Mouse (Mus musculus): ENCODE results near the gene Mcts1. TPM values are rescaled to one million over a fixed set of nuclear protein-coding genes. Genes with fewer than 3 reads are reported as not detected.
A peak's percentile ranks its signal among the peaks of the same experiment; 100 is the strongest.

Gene Mcts1
- polyA plus RNA-seq (2015; fragmentation: Nextera tagmentation; extraction: Ambion mirVana): 51.4 and 56.1 TPM in 2 replicates

DNA sequence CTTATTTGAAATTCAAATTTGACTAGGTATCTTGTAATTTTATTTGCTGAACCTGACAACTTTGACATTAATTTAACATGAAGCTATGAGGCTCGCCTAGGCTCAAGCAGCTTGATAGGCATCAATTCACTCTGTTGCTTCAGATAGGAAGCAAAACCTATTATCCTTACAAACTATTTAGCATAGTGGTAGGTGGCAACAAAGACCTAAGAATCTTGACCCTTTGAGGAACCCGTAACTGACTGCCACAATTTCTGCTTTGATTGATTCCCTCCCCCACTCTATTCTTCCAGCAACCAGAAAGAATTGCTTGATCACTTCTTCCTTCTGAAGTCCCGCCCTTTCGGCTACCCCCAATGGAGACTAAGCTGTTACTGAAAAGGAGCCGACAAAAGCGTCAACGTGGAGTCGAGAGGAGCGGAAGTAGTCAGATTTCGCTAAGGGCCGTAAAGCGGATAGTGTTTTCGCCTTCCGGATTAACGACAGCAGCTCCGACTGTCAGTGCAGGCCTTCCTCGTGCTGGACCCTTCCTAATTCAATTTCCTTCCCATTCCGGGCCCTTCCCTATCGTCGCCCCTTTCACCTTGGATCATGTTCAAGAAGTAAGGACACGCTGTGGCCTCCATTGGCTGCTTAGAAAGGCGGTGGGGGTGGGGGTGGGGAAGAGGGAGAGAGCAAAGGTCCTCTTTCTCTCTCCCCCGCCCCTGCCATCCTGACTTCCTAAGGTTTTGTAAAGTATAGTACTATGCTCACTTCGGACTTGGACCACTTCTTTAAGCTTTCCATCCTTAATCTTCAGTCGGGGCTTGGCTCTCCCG is at the start of gene Mcts1:
Gene Mcts1 (plus strand): TSS at position 402 of the 818 bp plus-strand sequence.
- Histone ChIP-seq H3K4me1 (no peaks in the 10 kb centered on the region), H3K4me2 (peak within 1 kb of the TSS; percentile 72), H3K36me3 (0 out of 2 replicates have a peak, but pooled peaks cover 2% of the 10 kb centered on the region), H3K9me3 (no peaks in the 10 kb centered on the region), H3K9ac (peak within 1 kb of the TSS; percentile 79), H3K4me3 (peak within 1 kb of the TSS; percentile 62), H3K27ac (replicated peaks) (peak within 1 kb of the TSS; percentile 86), H3K27me3 (replicated peaks) (no peaks in the 10 kb centered on the region)
- ATAC-seq (ENCODE audit: extremely low read depth, insufficient number of reproducible peaks, low FRiP score, low TSS enrichment): no peak; the same call in 1 of the 2 replicates
- WGBS: 11% methylated on average over 26 of the region's 26 CpGs

DNA sequence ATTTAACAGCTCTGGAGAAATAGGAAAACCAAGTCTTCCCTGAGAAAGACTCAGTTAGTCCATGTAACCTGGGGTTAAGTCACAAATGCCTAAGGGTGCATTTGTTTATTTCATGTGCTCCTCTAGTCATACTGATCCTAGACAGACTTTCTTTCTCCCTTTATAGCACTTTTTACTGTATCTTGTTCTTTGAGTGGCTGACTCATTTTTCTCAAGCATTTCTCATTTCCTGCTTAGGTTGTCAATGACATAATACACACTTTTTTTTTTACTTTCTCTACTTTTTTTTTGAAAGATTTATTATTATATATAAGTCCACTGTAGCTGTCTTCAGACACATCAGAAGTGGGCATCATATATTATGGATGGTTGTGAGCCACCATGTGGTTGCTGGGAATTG is 47.1 kb upstream of the Mcts1 start:
- Histone ChIP-seq H3K4me3 (no peak overlapping the region), H3K4me1 (no peaks in the 10 kb centered on the region), H3K27me3 (replicated peaks) (no peaks in the 10 kb centered on the region), H3K9me3 (no peaks in the 10 kb centered on the region), H3K36me3 (peaks cover 23% of the 10 kb centered on the region), H3K4me2 (no peak overlapping the region), H3K9ac (no peak overlapping the region), H3K27ac (replicated peaks) (no peak overlapping the region)
- ATAC-seq (ENCODE audit: extremely low read depth, insufficient number of reproducible peaks, low FRiP score, low TSS enrichment): no peak

DNA sequence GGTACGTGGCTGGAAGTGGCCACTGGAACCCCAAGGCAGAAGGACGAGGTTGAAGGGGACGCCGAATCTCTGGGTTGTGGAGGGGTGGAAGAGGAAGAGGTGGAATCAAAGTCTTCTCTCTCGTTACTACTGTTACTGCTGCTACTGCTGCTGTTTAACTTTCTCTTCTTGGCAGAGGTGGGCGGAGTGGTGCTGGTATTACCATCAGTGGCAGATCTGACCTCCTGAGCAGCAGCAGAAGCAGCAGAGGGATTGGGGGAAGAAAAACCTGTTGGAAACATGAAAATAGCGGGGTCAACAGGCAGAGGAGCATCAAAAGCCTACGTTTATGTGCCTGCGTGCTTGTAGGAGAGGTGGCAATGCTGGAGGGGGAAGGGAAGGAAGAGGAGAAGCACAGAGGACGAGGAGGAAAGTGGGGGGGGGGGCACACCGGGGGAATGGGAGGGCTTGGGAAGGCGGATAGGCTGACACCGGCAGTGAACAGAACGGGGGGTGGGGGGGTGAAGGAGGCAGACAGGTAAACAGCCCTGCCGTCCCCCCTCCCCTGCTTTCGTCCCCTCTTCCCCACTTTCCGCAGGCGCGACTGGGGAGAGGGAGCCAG is 36.3 kb upstream of the Mcts1 start:
- Histone ChIP-seq H3K27me3 (replicated peaks) (no peaks in the 10 kb centered on the region), H3K4me2 (peak overlapping the region; percentile 75), H3K4me1 (peaks cover 6% of the 10 kb centered on the region), H3K9me3 (no peaks in the 10 kb centered on the region), H3K27ac (replicated peaks) (peak overlapping the region; percentile 96), H3K4me3 (peak overlapping the region; percentile 62), H3K36me3 (peaks cover 23% of the 10 kb centered on the region), H3K9ac (peak overlapping the region; percentile 85)
- no peak for ATAC-seq (ENCODE audit: extremely low read depth, insufficient number of reproducible peaks, low FRiP score, low TSS enrichment)
- 9% methylated on average over 10 of the region's 19 CpGs for WGBS

DNA sequence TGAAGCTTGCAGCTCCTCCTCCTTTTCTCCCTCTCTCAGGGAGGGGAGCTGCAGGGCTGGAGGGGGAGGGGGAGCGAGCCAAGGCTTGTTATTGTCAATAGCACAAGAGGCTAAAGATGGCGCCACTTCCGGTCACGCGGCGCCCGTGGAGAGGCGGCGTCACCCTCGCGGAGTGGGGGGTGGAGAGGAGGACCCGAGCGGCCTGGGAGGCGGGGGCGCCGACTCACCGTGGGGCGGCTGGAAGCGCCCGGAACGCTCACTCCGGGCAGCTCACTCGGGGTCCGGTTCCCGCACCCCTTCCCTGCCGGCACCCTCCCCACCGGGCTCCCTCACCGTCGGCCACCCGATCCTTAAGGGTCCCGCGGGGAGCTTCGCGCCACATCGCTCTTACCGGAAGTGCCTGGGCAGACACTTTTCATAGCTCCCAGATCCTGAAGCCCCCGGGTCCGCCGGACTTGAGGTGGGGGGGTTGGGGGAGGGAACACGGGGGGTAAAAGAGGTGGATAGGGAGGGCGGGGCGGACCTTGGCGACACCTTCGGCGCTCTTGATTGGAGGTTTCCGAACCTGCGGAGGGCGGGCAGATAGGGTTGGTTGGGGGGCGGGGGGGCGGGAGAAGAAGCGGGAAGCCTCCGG is 35.7 kb upstream of the Mcts1 start:
- peak overlapping the region; percentile 85 for H3K9ac ChIP-seq
- no peaks in the 10 kb centered on the region for H3K9me3 ChIP-seq
- peaks cover 17% of the 10 kb centered on the region for H3K36me3 ChIP-seq
- peak; percentile 88 for ATAC-seq (ENCODE audit: extremely low read depth, insufficient number of reproducible peaks, low FRiP score, low TSS enrichment)
- H3K27ac ChIP-seq (replicated peaks): peak overlapping the region; percentile 96
- 3% methylated on average over 5 of the region's 52 CpGs for WGBS
- peaks cover 6% of the 10 kb centered on the region for H3K4me1 ChIP-seq
- H3K4me3 ChIP-seq: peak overlapping the region; percentile 62
- H3K27me3 ChIP-seq (replicated peaks): no peaks in the 10 kb centered on the region
- H3K4me2 ChIP-seq: peak overlapping the region; percentile 75

DNA sequence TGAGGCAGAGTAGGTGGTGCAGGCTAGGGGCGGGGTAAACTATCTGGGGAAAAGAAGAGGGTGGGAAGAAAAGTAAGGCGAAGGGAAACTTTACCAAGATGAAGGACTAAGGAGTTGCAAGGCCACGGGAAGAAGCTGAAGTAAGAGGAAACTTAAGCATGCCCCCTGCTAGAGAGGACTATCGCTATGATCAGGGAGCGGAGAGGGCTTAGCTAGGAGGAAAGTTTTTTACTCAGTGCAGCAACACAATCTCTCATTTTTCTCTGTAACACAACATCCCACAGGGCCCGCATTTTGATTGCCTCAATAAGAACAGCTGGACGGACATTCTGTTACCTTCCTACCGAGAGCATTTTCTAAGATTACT is 35.2 kb upstream of the Mcts1 start:
- no peaks in the 10 kb centered on the region for H3K27me3 ChIP-seq (replicated peaks)
- peaks cover 12% of the 10 kb centered on the region for H3K36me3 ChIP-seq
- peak overlapping the region; percentile 96 for H3K27ac ChIP-seq (replicated peaks)
- peaks cover 6% of the 10 kb centered on the region for H3K4me1 ChIP-seq
- H3K4me2 ChIP-seq: peak overlapping the region; percentile 75
- peak overlapping the region; percentile 62 for H3K4me3 ChIP-seq
- peak overlapping the region; percentile 81 for H3K9ac ChIP-seq
- WGBS: 14% methylated on average over 7 of the region's 8 CpGs
- no peak for ATAC-seq (ENCODE audit: extremely low read depth, insufficient number of reproducible peaks, low FRiP score, low TSS enrichment)
- no peaks in the 10 kb centered on the region for H3K9me3 ChIP-seq

DNA sequence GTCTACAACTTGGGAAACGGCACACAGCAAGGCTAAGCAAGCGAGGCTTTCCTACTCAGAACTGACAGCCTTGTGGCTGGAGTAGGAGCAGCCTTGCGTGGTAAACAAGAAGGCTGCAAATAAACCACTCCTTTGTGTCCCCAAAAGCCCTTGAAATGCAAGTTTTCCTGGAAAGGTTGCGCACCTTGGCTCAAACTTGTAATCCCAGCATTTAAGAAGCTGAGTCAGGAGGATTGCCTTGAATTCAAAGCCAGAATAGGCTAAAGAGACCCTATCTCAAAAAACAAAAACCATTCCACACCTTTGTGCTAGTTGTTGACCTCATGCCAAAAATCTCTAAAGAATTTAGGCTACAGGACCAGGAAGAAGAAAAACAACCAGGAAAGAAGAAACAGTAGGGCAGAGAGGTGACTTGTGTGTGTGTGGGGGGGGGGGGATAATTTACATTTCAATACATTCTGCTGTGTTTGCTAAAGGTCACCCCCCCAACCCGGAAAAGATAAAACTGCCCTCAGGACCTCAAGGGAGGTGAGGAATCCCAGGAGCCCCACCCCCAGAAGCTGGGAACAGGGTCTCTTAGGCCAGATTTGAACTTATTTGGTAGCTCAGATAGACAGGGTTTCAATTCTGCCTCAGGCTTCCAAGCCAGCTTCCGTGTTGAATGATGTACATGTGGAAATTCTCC is 33.7 kb upstream of the Mcts1 start:
- Histone ChIP-seq H3K4me2 (no peak overlapping the region), H3K36me3 (no peaks in the 10 kb centered on the region), H3K9ac (no peak overlapping the region), H3K27ac (replicated peaks) (peak overlapping the region; percentile 48; the same call in 1 of the 2 replicates), H3K9me3 (no peaks in the 10 kb centered on the region), H3K4me3 (no peak overlapping the region), H3K4me1 (peaks cover 8% of the 10 kb centered on the region), H3K27me3 (replicated peaks) (no peaks in the 10 kb centered on the region)
- WGBS: 62% methylated on average over 6 of the region's 6 CpGs
- ATAC-seq (ENCODE audit: extremely low read depth, insufficient number of reproducible peaks, low FRiP score, low TSS enrichment): no peak

DNA sequence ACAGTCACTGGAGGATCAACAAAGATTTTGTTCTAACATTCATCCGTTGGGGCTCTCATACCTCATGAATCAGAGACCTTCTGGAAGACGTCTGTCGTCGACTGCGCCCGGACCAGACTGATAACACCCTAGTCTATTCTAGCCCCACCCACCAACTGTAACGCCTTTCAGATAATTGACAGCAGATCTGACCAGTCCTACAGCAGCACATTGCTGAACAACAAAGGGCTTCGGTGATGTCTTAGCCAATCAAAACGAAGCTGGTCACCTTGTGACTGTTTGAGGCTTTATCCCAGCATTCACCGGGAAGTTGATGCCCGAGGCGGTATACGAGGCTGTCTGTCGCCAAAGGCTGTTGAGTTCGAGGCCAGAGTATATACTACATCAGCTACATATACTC is 24.3 kb upstream of the Mcts1 start, which contains the start of gene Cul4b:
Gene Cul4b (minus strand): TSS at position 119 of the 400 bp plus-strand sequence.
- peak within 1 kb of the TSS; percentile 42 for H3K4me2 ChIP-seq
- H3K4me3 ChIP-seq: peak within 1 kb of the TSS; percentile 33
- H3K9ac ChIP-seq: no peak within 1 kb of the TSS
- H3K9me3 ChIP-seq: no peaks in the 10 kb centered on the region
- H3K4me1 ChIP-seq: 0 out of 2 replicates have a peak, but pooled peaks cover 2% of the 10 kb centered on the region
- no peaks in the 10 kb centered on the region for H3K36me3 ChIP-seq
- 57% methylated on average over 15 of the region's 15 CpGs for WGBS
- 0 out of 2 replicates have a peak, but pooled peaks have one; percentile 66 for ATAC-seq (ENCODE audit: extremely low read depth, insufficient number of reproducible peaks, low FRiP score, low TSS enrichment)
- H3K27me3 ChIP-seq (replicated peaks): no peaks in the 10 kb centered on the region
- H3K27ac ChIP-seq (replicated peaks): peak within 1 kb of the TSS; percentile 28; the same call in 1 of the 2 replicates

DNA sequence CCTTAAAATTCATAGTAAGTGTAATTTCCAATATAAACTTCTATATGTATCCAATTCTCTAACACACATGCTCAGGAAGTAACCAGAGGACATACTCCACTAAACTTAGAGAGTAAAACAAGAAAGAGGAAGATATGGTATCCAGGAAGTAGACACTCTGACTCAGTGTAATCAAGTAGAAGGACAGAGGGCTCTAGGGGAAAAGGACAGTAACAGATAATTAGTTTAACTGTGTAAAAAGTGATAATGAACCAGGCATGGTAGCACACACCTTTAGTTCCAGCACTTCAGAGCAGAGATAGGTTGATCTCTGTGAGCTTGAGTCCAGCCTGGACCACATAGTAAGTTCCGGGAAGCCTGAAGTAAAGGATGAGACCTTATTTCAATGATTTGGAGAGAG is 19.2 kb upstream of the Mcts1 start:
- Histone ChIP-seq H3K27ac (replicated peaks) (no peak overlapping the region), H3K36me3 (no peaks in the 10 kb centered on the region), H3K9me3 (no peaks in the 10 kb centered on the region), H3K4me2 (no peak overlapping the region), H3K4me1 (no peaks in the 10 kb centered on the region), H3K9ac (no peak overlapping the region), H3K27me3 (replicated peaks) (no peaks in the 10 kb centered on the region), H3K4me3 (no peak overlapping the region)
- 83% methylated on average over 1 of the region's 1 CpGs for WGBS
- no peak for ATAC-seq (ENCODE audit: extremely low read depth, insufficient number of reproducible peaks, low FRiP score, low TSS enrichment)

DNA sequence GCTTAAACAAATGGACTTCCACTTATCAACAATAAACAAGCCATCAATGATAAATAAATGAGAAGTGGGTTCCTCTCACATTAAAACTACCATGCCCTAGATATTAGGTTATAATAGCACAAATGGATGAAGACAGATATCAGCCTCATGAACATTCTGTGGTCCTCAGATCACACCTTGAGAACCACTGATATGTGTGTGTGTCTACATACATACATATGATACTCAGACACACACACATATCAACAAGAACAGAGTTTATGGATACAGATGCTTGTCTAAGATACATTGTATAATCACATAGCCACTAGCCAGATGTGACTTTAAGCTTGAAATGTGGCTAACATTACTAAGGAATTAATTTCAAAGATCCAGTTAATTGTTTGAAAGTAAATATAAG is 17.1 kb upstream of the Mcts1 start:
- no peak overlapping the region for H3K9ac ChIP-seq
- H3K27me3 ChIP-seq (replicated peaks): no peaks in the 10 kb centered on the region
- H3K27ac ChIP-seq (replicated peaks): no peak overlapping the region
- H3K4me2 ChIP-seq: no peak overlapping the region
- no peaks in the 10 kb centered on the region for H3K36me3 ChIP-seq
- H3K4me1 ChIP-seq: no peaks in the 10 kb centered on the region
- no peak overlapping the region for H3K4me3 ChIP-seq
- no peaks in the 10 kb centered on the region for H3K9me3 ChIP-seq
- ATAC-seq (ENCODE audit: extremely low read depth, insufficient number of reproducible peaks, low FRiP score, low TSS enrichment): no peak

DNA sequence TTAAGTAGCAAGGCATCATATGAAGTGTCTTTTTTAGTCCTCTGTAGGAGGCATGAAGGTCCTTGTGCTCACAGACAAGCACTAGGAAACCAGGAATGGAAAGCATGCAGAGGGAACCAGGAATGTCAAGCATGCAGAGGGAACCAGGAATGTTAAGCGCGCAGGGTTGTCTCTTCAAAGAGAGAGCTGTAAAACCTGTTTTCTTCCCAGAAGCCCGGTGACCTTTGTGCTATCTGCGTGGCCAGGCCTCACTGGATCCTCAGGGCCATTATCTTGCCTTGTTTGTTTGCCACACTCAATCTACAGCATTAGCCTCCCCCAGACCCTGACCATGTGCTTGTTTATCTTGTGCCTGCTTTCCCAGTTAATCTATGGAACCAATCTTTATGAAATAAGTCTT is 10.6 kb upstream of the Mcts1 start:
- Histone ChIP-seq H3K4me2 (no peak overlapping the region), H3K9ac (no peak overlapping the region), H3K36me3 (no peaks in the 10 kb centered on the region), H3K27ac (replicated peaks) (peak overlapping the region; percentile 61), H3K4me3 (no peak overlapping the region), H3K27me3 (replicated peaks) (no peaks in the 10 kb centered on the region), H3K9me3 (no peaks in the 10 kb centered on the region), H3K4me1 (peaks cover 10% of the 10 kb centered on the region)
- ATAC-seq (ENCODE audit: extremely low read depth, insufficient number of reproducible peaks, low FRiP score, low TSS enrichment): no peak
- 12% methylated on average over 4 of the region's 4 CpGs for WGBS

DNA sequence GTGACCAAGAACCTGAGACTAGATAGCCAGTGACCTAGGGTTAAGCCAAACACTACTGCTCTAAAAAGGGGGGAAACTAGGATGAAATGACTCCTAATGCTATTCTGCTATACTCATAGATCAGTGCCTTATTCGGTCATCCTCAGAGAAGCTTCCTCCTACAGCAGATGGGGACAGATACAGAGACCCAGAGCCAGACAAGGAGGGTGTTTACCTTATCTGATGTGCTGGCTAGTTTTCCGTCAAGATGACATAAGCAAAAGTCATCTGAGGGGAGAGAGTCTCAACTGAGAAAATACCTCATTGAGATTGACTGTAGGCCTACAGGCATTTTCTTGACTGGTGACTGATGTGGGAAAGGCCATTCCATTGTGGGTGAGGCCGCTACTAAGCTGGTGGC is 8.6 kb upstream of the Mcts1 start:
- Histone ChIP-seq H3K9ac (no peak overlapping the region), H3K4me1 (peaks cover 10% of the 10 kb centered on the region), H3K9me3 (no peaks in the 10 kb centered on the region), H3K4me2 (no peak overlapping the region), H3K36me3 (no peaks in the 10 kb centered on the region), H3K27me3 (replicated peaks) (no peaks in the 10 kb centered on the region), H3K4me3 (no peak overlapping the region), H3K27ac (replicated peaks) (no peak overlapping the region)
- no peak for ATAC-seq (ENCODE audit: extremely low read depth, insufficient number of reproducible peaks, low FRiP score, low TSS enrichment)
- WGBS: 82% methylated on average over 3 of the region's 3 CpGs
